Comparison of ENCODE assay signal across 11 mouse cellular contexts in genomic region chr8:119035126-119035525, GRCm38 (mm10).
A peak's percentile ranks its signal among the peaks of the same experiment; 100 is the strongest.
DNase-seq lines count a peak whose midpoint lies in the region; ATAC-seq and TF ChIP-seq lines count a peak whose summit lies in the region.
"Had no signal": no experiment of that assay in that cellular context is flagged by ENCODE, and none has a peak within 500 bp of the region (broad histone marks: within the 10 kb centered on the region; RNA-seq: fewer than 3 reads in every experiment).

No protein-coding gene starts in this region.

- TF ChIP-seq CTCF in midbrain, postnatal 0 days (IDR thresholded peaks at IDR 0.05) = no peak

- ATAC-seq in midbrain, postnatal 0 days (ENCODE audit: low FRiP score) = no peak
- ATAC-seq in midbrain, embryonic 16.5 days = no peak

- no peaks in the 10 kb centered on the region for H3K36me3 ChIP-seq in midbrain, postnatal 0 days (ENCODE audit: insufficient read depth, low read length)
- no peaks in the 10 kb centered on the region for H3K36me3 ChIP-seq in midbrain, embryonic 16.5 days (ENCODE audit: control insufficient read depth, insufficient read depth, low read length)
- H3K36me3 ChIP-seq: liver, embryonic 13.5 days; midbrain, embryonic 12.5 days had no signal

- H3K4me3 ChIP-seq in midbrain, postnatal 0 days (ENCODE audit: low read depth, low read length) = no peak overlapping the region
- no peak overlapping the region for H3K4me3 ChIP-seq in midbrain, embryonic 16.5 days (ENCODE audit: low read depth, low read length)
- H3K4me3 ChIP-seq: liver, embryonic 13.5 days; midbrain, embryonic 12.5 days had no signal

- peak; percentile 66 for DNase-seq in midbrain, postnatal 0 days (ENCODE audit: low spot score)
- peak; percentile 32 to 36 for DNase-seq in frontal cortex, postnatal 10 days (ENCODE audit: low spot score in 2 of 2)
- DNase-seq in left cerebral cortex, adult 8-10 months (ENCODE audit: low spot score in 2 of 2) = peak; percentile 21 to 52
- no peak for DNase-seq in spleen, adult 18-20 months
- DNase-seq in ovary, adult 18-20 months (ENCODE audit: low spot score) = no peak
- no peak for DNase-seq in adrenal gland, adult 2 months
- DNase-seq: heart, postnatal 4 days; liver, embryonic 13.5 days had no signal

- H3K27me3 ChIP-seq in midbrain, postnatal 0 days (ENCODE audit: insufficient read depth, low read length) = no peaks in the 10 kb centered on the region
- H3K27me3 ChIP-seq in midbrain, embryonic 16.5 days (ENCODE audit: control insufficient read depth, insufficient read depth, low read depth, low read length) = no peaks in the 10 kb centered on the region
- H3K27me3 ChIP-seq: liver, embryonic 13.5 days; midbrain, embryonic 12.5 days had no signal

- H3K4me2 ChIP-seq in midbrain, postnatal 0 days (ENCODE audit: low read depth, low read length, poor library complexity, severe bottlenecking) = no peak overlapping the region
- H3K4me2 ChIP-seq in midbrain, embryonic 16.5 days (ENCODE audit: low read length) = no peak overlapping the region
- H3K4me2 ChIP-seq: liver, embryonic 13.5 days; midbrain, embryonic 12.5 days had no signal

- H3K9me3 ChIP-seq in midbrain, postnatal 0 days (ENCODE audit: low read length) = no peaks in the 10 kb centered on the region
- H3K9me3 ChIP-seq in midbrain, embryonic 16.5 days (replicated peaks; ENCODE audit: control insufficient read depth, low read length, poor library complexity, severe bottlenecking) = peaks cover 3% of the 10 kb centered on the region; the same call in 1 of the 2 replicates
- H3K9me3 ChIP-seq: midbrain, embryonic 12.5 days had no signal

- H3K9ac ChIP-seq in midbrain, postnatal 0 days (replicated peaks; ENCODE audit: low read length, poor library complexity, severe bottlenecking) = no peak overlapping the region
- no peak overlapping the region for H3K9ac ChIP-seq in midbrain, embryonic 16.5 days (ENCODE audit: low read depth, low read length)
- H3K9ac ChIP-seq: liver, embryonic 13.5 days; midbrain, embryonic 12.5 days had no signal

- no peaks in the 10 kb centered on the region for H3K4me1 ChIP-seq in midbrain, postnatal 0 days (ENCODE audit: insufficient read depth, low read length)
- H3K4me1 ChIP-seq in midbrain, embryonic 16.5 days (ENCODE audit: control insufficient read depth, insufficient read depth, low read length) = no peaks in the 10 kb centered on the region
- H3K4me1 ChIP-seq: liver, embryonic 13.5 days; midbrain, embryonic 12.5 days had no signal

- no peak overlapping the region for H3K27ac ChIP-seq in midbrain, postnatal 0 days (ENCODE audit: low read depth, low read length)
- H3K27ac ChIP-seq in midbrain, embryonic 16.5 days (ENCODE audit: low read length) = no peak overlapping the region
- H3K27ac ChIP-seq: kidney, postnatal 0 days; liver, embryonic 13.5 days; midbrain, embryonic 12.5 days had no signal

- WGBS in midbrain, postnatal 0 days = 64% methylated on average over 7 of the region's 7 CpGs
- WGBS in midbrain, embryonic 16.5 days = 81% methylated on average over 7 of the region's 7 CpGs

Comparison
In these comparisons a context has a peak if more than half of its experiments do, and no peak if none do; other contexts are left out.
1. DNase-seq: peak in midbrain, postnatal 0 days (single experiment), frontal cortex, postnatal 10 days (2 of 2) and left cerebral cortex, adult 8-10 months (2 of 2); none in spleen, adult 18-20 months (0 of 2), ovary, adult 18-20 months (single experiment) and adrenal gland, adult 2 months (single experiment).